Mouse (Mus musculus): ENCODE data around the gene Uhrf1bp1l. TPM values are rescaled to one million over a fixed set of nuclear protein-coding genes. Genes with fewer than 3 reads are reported as not detected.

The Uhrf1bp1l gene
- polyA plus RNA-seq, 1 experiment from 2014 or later, result 33.5 TPM

DNA sequence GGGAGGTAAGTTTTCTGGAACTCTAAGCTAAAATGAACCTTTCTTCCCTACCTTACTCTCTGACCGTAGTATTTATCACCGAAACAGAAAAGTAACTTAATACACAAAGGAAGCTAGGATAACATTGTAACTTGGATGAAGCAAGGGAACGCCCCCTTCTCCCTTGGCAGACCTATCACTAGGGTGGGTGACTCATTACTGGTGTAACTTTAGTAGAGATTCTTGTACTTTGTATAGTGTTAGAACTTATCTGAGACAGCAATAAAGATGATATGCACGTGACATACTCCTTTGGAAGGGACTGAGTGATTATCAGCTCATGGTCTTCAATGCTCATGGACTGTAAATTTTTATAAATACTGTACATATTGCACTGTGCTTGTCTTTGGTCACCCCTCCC lies 123.4 kb downstream of the Uhrf1bp1l start:
- Histone ChIP-seq H3K27me3 (ENCODE audit: control insufficient read depth, insufficient read depth, low read depth, low read length) (peaks cover 4% of the 10 kb centered on the region), H3K4me1 (replicated peaks; ENCODE audit: control insufficient read depth, insufficient read depth, low read length) (peaks cover 1% of the 10 kb centered on the region; the same call in 1 of the 2 replicates), H3K36me3 (ENCODE audit: control insufficient read depth, insufficient read depth, low read length) (no peaks in the 10 kb centered on the region), H3K4me2 (ENCODE audit: low read depth, low read length) (no peak overlapping the region), H3K4me3 (ENCODE audit: low read length) (no peak overlapping the region), H3K9ac (ENCODE audit: low read length) (no peak overlapping the region), H3K27ac (ENCODE audit: low read length) (no peak overlapping the region), H3K9me3 (ENCODE audit: control insufficient read depth, low read length) (no peaks in the 10 kb centered on the region)
- 77% methylated on average over 4 of the region's 4 CpGs for WGBS
- no peak for ATAC-seq (ENCODE audit: low read depth)

DNA sequence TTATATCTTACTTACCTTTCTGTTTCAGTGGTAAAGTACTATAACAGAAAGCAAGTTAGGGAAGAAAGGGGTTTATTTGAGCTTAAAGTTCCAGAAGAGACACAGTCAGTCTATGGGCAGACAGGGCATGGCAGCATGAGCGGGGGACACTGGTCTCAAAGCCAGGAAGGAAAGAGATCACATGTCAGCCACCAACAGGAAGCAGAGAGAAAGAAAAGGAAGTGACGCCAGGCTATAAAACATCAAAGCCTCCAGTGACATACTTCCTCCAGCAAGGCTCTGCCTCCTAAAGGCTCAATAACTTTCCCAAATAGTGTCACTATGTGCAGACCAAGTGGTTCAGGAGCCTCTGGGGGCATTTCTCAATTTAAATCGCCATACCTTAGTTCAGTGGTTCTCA lies 124.0 kb downstream of the Uhrf1bp1l start:
- Histone ChIP-seq H3K4me3 (ENCODE audit: low read length) (no peak overlapping the region), H3K9ac (ENCODE audit: low read length) (no peak overlapping the region), H3K9me3 (ENCODE audit: control insufficient read depth, low read length) (no peaks in the 10 kb centered on the region), H3K27me3 (ENCODE audit: control insufficient read depth, insufficient read depth, low read depth, low read length) (peaks cover 6% of the 10 kb centered on the region), H3K4me2 (ENCODE audit: low read depth, low read length) (no peak overlapping the region), H3K27ac (ENCODE audit: low read length) (no peak overlapping the region), H3K4me1 (replicated peaks; ENCODE audit: control insufficient read depth, insufficient read depth, low read length) (peaks cover 6% of the 10 kb centered on the region), H3K36me3 (ENCODE audit: control insufficient read depth, insufficient read depth, low read length) (no peaks in the 10 kb centered on the region)
- 67% methylated on average over 3 of the region's 3 CpGs for WGBS
- no peak for ATAC-seq (ENCODE audit: low read depth)

Other genes starting within 250 kb of the Uhrf1bp1l start
- 0.16 TPM in 1 of 2 replicates, not detected in the other for gene Nr1h4, start 211.4 kb upstream of the Uhrf1bp1l start, polyA plus RNA-seq (2015; fragmentation: Nextera tagmentation; extraction: Ambion mirVana)
- 0.11 and 0.14 TPM in 2 replicates for gene Slc17a8, start 123.7 kb upstream of the Uhrf1bp1l start, polyA plus RNA-seq (2015; fragmentation: Nextera tagmentation; extraction: Ambion mirVana)
- gene Scyl2, start 58.7 kb upstream of the Uhrf1bp1l start, polyA plus RNA-seq (2015; fragmentation: Nextera tagmentation; extraction: Ambion mirVana), result 7.5 and 7.7 TPM in 2 replicates
- gene Actr6, start 12.7 kb upstream of the Uhrf1bp1l start, polyA plus RNA-seq (2015; fragmentation: Nextera tagmentation; extraction: Ambion mirVana), result 31.4 and 34.3 TPM in 2 replicates
- gene Anks1b, start 128.5 kb downstream of the Uhrf1bp1l start, polyA plus RNA-seq (2015; fragmentation: Nextera tagmentation; extraction: Ambion mirVana), result 0.20 and 0.80 TPM in 2 replicates

Data from lung, embryonic 16.5 days (tissue).